Mouse (Mus musculus) hindbrain, embryonic 10.5 days (tissue): ENCODE measurements around the gene Dock9. TPM values are rescaled to one million over a fixed set of nuclear protein-coding genes. Genes with fewer than 3 reads are reported as not detected.

Experiments used
- DNase-seq: peaks from one replicate; pipeline ENCODE4 v3.0.0-alpha.2; 2017; ENCODE audit warnings: low spot score
- H3K27ac ChIP-seq: fragments of 300-500 bp; sonication (generic); 2 replicates; pipeline ENCODE4 v1.5.1; 2016; ENCODE audit warnings: mild to moderate bottlenecking, moderate library complexity
- H3K27me3 ChIP-seq: fragments of 300-500 bp; sonication (generic); 2 replicates; pipeline ENCODE4 v1.6.1; 2016; ENCODE audit warnings: mild to moderate bottlenecking; ENCODE audit not compliant: poor library complexity, insufficient read depth, severe bottlenecking
- H3K36me3 ChIP-seq: fragments of 300-500 bp; sonication (generic); 2 replicates; pipeline ENCODE4 v1.6.1; 2016; ENCODE audit warnings: mild to moderate bottlenecking, moderate library complexity
- H3K4me1 ChIP-seq: fragments of 300-500 bp; sonication (generic); replicated peaks from 2 replicates; pipeline ENCODE4 v1.6.1; 2016; ENCODE audit warnings: mild to moderate bottlenecking
- H3K4me3 ChIP-seq: fragments of 300-500 bp; sonication (generic); 2 replicates; pipeline ENCODE4 v1.5.1; 2016; ENCODE audit warnings: mild to moderate bottlenecking, moderate library complexity
- H3K9me3 ChIP-seq: fragments of 300-500 bp; sonication (generic); 2 replicates; pipeline ENCODE4 v1.6.1; 2016; ENCODE audit warnings: mild to moderate bottlenecking, moderate library complexity
- WGBS: fragments of 180-500 bp; shearing (Covaris S2); methylation state at CpG from one replicate; pipeline ENCODE4 v1.1.7; 2016; 5-methylcytosine and 5-hydroxymethylcytosine counted together
- polyA plus RNA-seq: library from polyadenylated mRNA; unstranded; fragments of >200 nt; fragmentation: Nextera tagmentation; extraction: Ambion mirVana; gene quantifications from 2 replicates; pipeline ENCODE4 v1.2.1, GENCODE M21; 2016

Dock9 gene
- polyA plus RNA-seq, 1 experiment from 2014 or later: 3.3 TPM

- no peak for DNase-seq
- no peaks in the 10 kb centered on the region for H3K36me3 ChIP-seq
- no peak overlapping the region for H3K27ac ChIP-seq
- no peak overlapping the region for H3K4me3 ChIP-seq
- H3K27me3 ChIP-seq: no peaks in the 10 kb centered on the region; the same call in 1 of the 2 replicates
- H3K4me1 ChIP-seq: peaks cover 10% of the 10 kb centered on the region
- H3K9me3 ChIP-seq: no peaks in the 10 kb centered on the region
- WGBS: 70% methylated on average over 21 of the region's 21 CpGs
These were observed 241.0 kb downstream of the Dock9 start for GRCm38 (mm10) chr14:121556401-121557315.

GRCm38 (mm10) chr14:121553785-121554184 is 243.9 kb downstream of the Dock9 start:
- Histone ChIP-seq H3K9me3 (no peaks in the 10 kb centered on the region), H3K27me3 (peaks cover 3% of the 10 kb centered on the region), H3K4me3 (no peak overlapping the region), H3K4me1 (peaks cover 10% of the 10 kb centered on the region), H3K27ac (no peak overlapping the region), H3K36me3 (no peaks in the 10 kb centered on the region)
- DNase-seq: no peak

GRCm38 (mm10) chr14:121552586-121552985 is 245.1 kb downstream of the Dock9 start:
- Histone ChIP-seq H3K36me3 (no peaks in the 10 kb centered on the region), H3K9me3 (no peaks in the 10 kb centered on the region), H3K27ac (no peak overlapping the region), H3K4me3 (no peak overlapping the region), H3K4me1 (peaks cover 13% of the 10 kb centered on the region), H3K27me3 (peaks cover 3% of the 10 kb centered on the region)
- 77% methylated on average over 5 of the region's 5 CpGs for WGBS
- DNase-seq: no peak

GRCm38 (mm10) chr14:121549834-121550233 is 247.8 kb downstream of the Dock9 start:
- no peaks in the 10 kb centered on the region for H3K9me3 ChIP-seq
- H3K27ac ChIP-seq: no peak overlapping the region
- no peaks in the 10 kb centered on the region for H3K36me3 ChIP-seq
- H3K27me3 ChIP-seq: peaks cover 3% of the 10 kb centered on the region
- DNase-seq: no peak
- H3K4me3 ChIP-seq: no peak overlapping the region
- WGBS: 72% methylated on average over 6 of the region's 6 CpGs
- peaks cover 9% of the 10 kb centered on the region for H3K4me1 ChIP-seq

- Histone ChIP-seq H3K27ac (no peak overlapping the region), H3K27me3 (peaks cover 3% of the 10 kb centered on the region), H3K4me1 (peaks cover 9% of the 10 kb centered on the region), H3K36me3 (no peaks in the 10 kb centered on the region), H3K9me3 (no peaks in the 10 kb centered on the region), H3K4me3 (no peak overlapping the region)
- 51% methylated on average over 7 of the region's 7 CpGs for WGBS
- peak; percentile 25 for DNase-seq
These were observed 249.9 kb downstream of the Dock9 start for GRCm38 (mm10) chr14:121547745-121548144.

- no peaks in the 10 kb centered on the region for H3K9me3 ChIP-seq
- 90% methylated on average over 5 of the region's 5 CpGs for WGBS
- no peak for DNase-seq
- peaks cover 9% of the 10 kb centered on the region for H3K4me1 ChIP-seq
- H3K27ac ChIP-seq: 0 out of 2 replicates have a peak overlapping the region, but pooled peaks have one; percentile 50
- H3K27me3 ChIP-seq: peaks cover 3% of the 10 kb centered on the region; the same call in 1 of the 2 replicates
- no peaks in the 10 kb centered on the region for H3K36me3 ChIP-seq
- H3K4me3 ChIP-seq: no peak overlapping the region
These were observed 251.0 kb downstream of the Dock9 start for GRCm38 (mm10) chr14:121546621-121547020.

GRCm38 (mm10) chr14:121545551-121546331 is 251.9 kb downstream of the Dock9 start:
- H3K4me3 ChIP-seq: no peak overlapping the region
- H3K36me3 ChIP-seq: no peaks in the 10 kb centered on the region
- H3K27me3 ChIP-seq: peaks cover 3% of the 10 kb centered on the region; the same call in 1 of the 2 replicates
- no peaks in the 10 kb centered on the region for H3K9me3 ChIP-seq
- DNase-seq: no peak
- peaks cover 9% of the 10 kb centered on the region for H3K4me1 ChIP-seq
- no peak overlapping the region for H3K27ac ChIP-seq
- WGBS: 80% methylated on average over 14 of the region's 14 CpGs

- no peaks in the 10 kb centered on the region for H3K4me1 ChIP-seq
- no peaks in the 10 kb centered on the region for H3K9me3 ChIP-seq
- no peak for DNase-seq
- H3K27ac ChIP-seq: no peak overlapping the region
- no peak overlapping the region for H3K4me3 ChIP-seq
- no peaks in the 10 kb centered on the region for H3K36me3 ChIP-seq
- WGBS: 91% methylated on average over 7 of the region's 7 CpGs
- no peaks in the 10 kb centered on the region for H3K27me3 ChIP-seq
These were observed 256.4 kb downstream of the Dock9 start for GRCm38 (mm10) chr14:121541262-121541661.

GRCm38 (mm10) chr14:121534501-121534900 is 263.1 kb downstream of the Dock9 start:
- Histone ChIP-seq H3K27me3 (no peaks in the 10 kb centered on the region), H3K9me3 (no peaks in the 10 kb centered on the region), H3K4me1 (no peaks in the 10 kb centered on the region), H3K4me3 (no peak overlapping the region), H3K27ac (no peak overlapping the region), H3K36me3 (no peaks in the 10 kb centered on the region)
- 87% methylated on average over 3 of the region's 3 CpGs for WGBS
- no peak for DNase-seq

- Histone ChIP-seq H3K36me3 (no peaks in the 10 kb centered on the region), H3K9me3 (no peaks in the 10 kb centered on the region)
These were observed 266.8 kb downstream of the Dock9 start for GRCm38 (mm10) chr14:121530853-121531252.

GRCm38 (mm10) chr14:121527883-121528282 is 269.8 kb downstream of the Dock9 start:
- H3K36me3 ChIP-seq: no peaks in the 10 kb centered on the region
- H3K9me3 ChIP-seq: no peaks in the 10 kb centered on the region
- no peak for DNase-seq
- no peak overlapping the region for H3K4me3 ChIP-seq
- no peak overlapping the region for H3K27ac ChIP-seq
- WGBS: 92% methylated on average over 3 of the region's 3 CpGs
- H3K4me1 ChIP-seq: no peaks in the 10 kb centered on the region
- no peaks in the 10 kb centered on the region for H3K27me3 ChIP-seq

More at GRCm38 (mm10) chr14:121530853-121531252, 266.8 kb downstream of the Dock9 start:
- Histone ChIP-seq H3K4me1 (no peaks in the 10 kb centered on the region), H3K27ac (no peak overlapping the region), H3K4me3 (no peak overlapping the region), H3K27me3 (no peaks in the 10 kb centered on the region)
- 82% methylated on average over 9 of the region's 9 CpGs for WGBS
- no peak for DNase-seq

- no peak for DNase-seq
- Histone ChIP-seq H3K4me1 (no peaks in the 10 kb centered on the region), H3K9me3 (no peaks in the 10 kb centered on the region), H3K27me3 (no peaks in the 10 kb centered on the region), H3K4me3 (no peak overlapping the region), H3K36me3 (no peaks in the 10 kb centered on the region), H3K27ac (no peak overlapping the region)
- WGBS: 90% methylated on average over 1 of the region's 1 CpGs
These were observed 270.4 kb downstream of the Dock9 start for GRCm38 (mm10) chr14:121527201-121527600.

GRCm38 (mm10) chr14:121521709-121522108 is 275.9 kb downstream of the Dock9 start:
- DNase-seq: no peak
- 87% methylated on average over 4 of the region's 4 CpGs for WGBS
- Histone ChIP-seq H3K27ac (no peak overlapping the region), H3K27me3 (no peaks in the 10 kb centered on the region), H3K4me3 (no peak overlapping the region), H3K36me3 (no peaks in the 10 kb centered on the region), H3K9me3 (no peaks in the 10 kb centered on the region), H3K4me1 (no peaks in the 10 kb centered on the region)
